Mouse (Mus musculus): ENCODE results near the gene Atf6. TPM values are rescaled to one million over a fixed set of nuclear protein-coding genes. Genes with fewer than 3 reads are reported as not detected.

Gene Atf6
- polyA plus RNA-seq, 1 experiment from 2014 or later: 11.9 TPM

DNA sequence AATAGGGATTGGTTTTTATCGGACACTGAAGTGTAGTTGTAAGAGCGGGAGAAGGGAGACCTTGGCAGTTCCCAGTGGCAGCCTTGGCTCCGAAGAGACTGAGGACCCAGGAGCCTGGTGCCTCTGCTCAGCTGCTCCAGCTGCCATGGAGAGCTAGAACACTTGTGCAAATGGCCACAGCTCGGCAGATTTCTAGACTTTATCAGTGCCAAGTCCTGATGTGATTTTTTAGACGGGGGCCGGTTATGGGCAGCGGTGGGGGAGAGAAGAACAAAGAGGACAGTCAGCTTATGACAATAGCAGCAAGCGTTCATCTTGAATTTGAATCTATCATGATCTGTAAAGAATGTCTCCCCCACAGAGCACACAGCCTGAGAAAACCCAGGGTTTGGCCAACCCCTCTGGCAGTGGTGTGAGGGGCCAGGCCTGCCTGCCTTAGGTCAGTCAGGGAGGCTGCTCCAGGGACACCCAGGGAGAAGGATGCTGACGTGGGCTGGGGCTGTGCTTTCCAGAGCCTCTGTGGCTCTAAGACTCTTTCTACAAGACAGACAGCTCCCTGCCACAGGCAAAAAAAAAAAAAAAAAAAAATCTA, 193.3 kb downstream of the Atf6 start:
- Histone ChIP-seq H3K4me1 (ENCODE audit: control insufficient read depth, insufficient read depth, low read length) (no peaks in the 10 kb centered on the region), H3K9me3 (ENCODE audit: control insufficient read depth, low read length) (no peaks in the 10 kb centered on the region), H3K9ac (ENCODE audit: low read length) (no peak overlapping the region), H3K4me2 (ENCODE audit: low read depth) (no peak overlapping the region), H3K4me3 (ENCODE audit: low read depth, low read length) (no peak overlapping the region), H3K27me3 (ENCODE audit: control insufficient read depth, insufficient read depth, low read length) (no peaks in the 10 kb centered on the region), H3K27ac (ENCODE audit: low read depth, low read length) (no peak overlapping the region), H3K36me3 (ENCODE audit: control insufficient read depth, insufficient read depth, low read length) (no peaks in the 10 kb centered on the region)
- ATAC-seq (ENCODE audit: insufficient read depth, low FRiP score, low TSS enrichment) (no peak), DNase-seq (ENCODE audit: low spot score) (no peak)
- WGBS: 66% methylated on average over 9 of the region's 9 CpGs

- ATAC-seq (ENCODE audit: insufficient read depth, low FRiP score, low TSS enrichment) (no peak), DNase-seq (ENCODE audit: low spot score) (no peak)
- Histone ChIP-seq H3K4me1 (ENCODE audit: control insufficient read depth, insufficient read depth, low read length) (no peaks in the 10 kb centered on the region), H3K4me3 (ENCODE audit: low read depth, low read length) (no peak overlapping the region), H3K9me3 (ENCODE audit: control insufficient read depth, low read length) (no peaks in the 10 kb centered on the region), H3K27me3 (ENCODE audit: control insufficient read depth, insufficient read depth, low read length) (no peaks in the 10 kb centered on the region), H3K27ac (ENCODE audit: low read depth, low read length) (no peak overlapping the region), H3K36me3 (ENCODE audit: control insufficient read depth, insufficient read depth, low read length) (no peaks in the 10 kb centered on the region; the same call in 1 of the 2 replicates), H3K4me2 (ENCODE audit: low read depth) (no peak overlapping the region), H3K9ac (ENCODE audit: low read length) (no peak overlapping the region)
- 81% methylated on average over 7 of the region's 7 CpGs for WGBS
These were observed 202.4 kb downstream of the Atf6 start for GRCm38 (mm10) chr1:170665200-170665599.

- Histone ChIP-seq H3K27me3 (ENCODE audit: control insufficient read depth, insufficient read depth, low read length) (no peaks in the 10 kb centered on the region), H3K36me3 (ENCODE audit: control insufficient read depth, insufficient read depth, low read length) (no peaks in the 10 kb centered on the region; the same call in 1 of the 2 replicates), H3K27ac (ENCODE audit: low read depth, low read length) (no peak overlapping the region), H3K4me3 (ENCODE audit: low read depth, low read length) (no peak overlapping the region), H3K9me3 (ENCODE audit: control insufficient read depth, low read length) (no peaks in the 10 kb centered on the region), H3K9ac (ENCODE audit: low read length) (no peak overlapping the region), H3K4me2 (ENCODE audit: low read depth) (no peak overlapping the region), H3K4me1 (ENCODE audit: control insufficient read depth, insufficient read depth, low read length) (no peaks in the 10 kb centered on the region)
- no peak for DNase-seq (ENCODE audit: low spot score)
- WGBS: 89% methylated on average over 11 of the region's 11 CpGs
- ATAC-seq (ENCODE audit: insufficient read depth, low FRiP score, low TSS enrichment): no peak
These were observed 202.9 kb downstream of the Atf6 start for GRCm38 (mm10) chr1:170664620-170665185.

DNA sequence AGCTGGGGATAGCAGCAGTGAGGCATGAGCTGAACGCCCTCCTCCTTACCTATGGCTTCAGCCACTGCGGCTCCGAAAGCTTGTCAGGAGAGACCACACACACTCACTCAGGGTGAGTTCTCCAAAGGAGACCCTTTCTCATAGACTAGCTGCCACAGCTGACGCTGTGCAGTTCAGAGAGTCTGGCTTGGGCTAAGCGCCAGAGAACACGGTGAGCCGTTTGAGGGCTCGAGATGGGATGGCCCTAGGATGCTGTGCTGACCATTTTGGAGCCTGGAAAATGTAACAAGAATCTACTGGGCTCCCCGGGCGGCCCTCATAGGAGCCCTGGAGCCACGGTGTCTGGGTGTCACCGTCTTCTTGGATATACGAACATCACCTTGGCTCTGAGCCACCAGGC, 208.3 kb downstream of the Atf6 start:
- Histone ChIP-seq H3K4me2 (ENCODE audit: low read depth) (no peak overlapping the region), H3K27ac (ENCODE audit: low read depth, low read length) (no peak overlapping the region), H3K4me3 (ENCODE audit: low read depth, low read length) (no peak overlapping the region), H3K36me3 (ENCODE audit: control insufficient read depth, insufficient read depth, low read length) (no peaks in the 10 kb centered on the region), H3K9me3 (ENCODE audit: control insufficient read depth, low read length) (no peaks in the 10 kb centered on the region), H3K4me1 (ENCODE audit: control insufficient read depth, insufficient read depth, low read length) (peaks cover 13% of the 10 kb centered on the region), H3K27me3 (ENCODE audit: control insufficient read depth, insufficient read depth, low read length) (no peaks in the 10 kb centered on the region), H3K9ac (ENCODE audit: low read length) (no peak overlapping the region)
- DNase-seq (ENCODE audit: low spot score): no peak
- WGBS: 93% methylated on average over 13 of the region's 13 CpGs
- no peak for ATAC-seq (ENCODE audit: insufficient read depth, low FRiP score, low TSS enrichment)

GRCm38 (mm10) chr1:170657643-170658314, 209.8 kb downstream of the Atf6 start:
- H3K4me1 ChIP-seq (ENCODE audit: control insufficient read depth, insufficient read depth, low read length): peaks cover 13% of the 10 kb centered on the region
- no peaks in the 10 kb centered on the region for H3K36me3 ChIP-seq (ENCODE audit: control insufficient read depth, insufficient read depth, low read length)
- ATAC-seq (ENCODE audit: insufficient read depth, low FRiP score, low TSS enrichment) (no peak), DNase-seq (ENCODE audit: low spot score) (peak; percentile 35)
- no peaks in the 10 kb centered on the region for H3K9me3 ChIP-seq (ENCODE audit: control insufficient read depth, low read length)
- H3K27me3 ChIP-seq (ENCODE audit: control insufficient read depth, insufficient read depth, low read length): no peaks in the 10 kb centered on the region
- no peak overlapping the region for H3K27ac ChIP-seq (ENCODE audit: low read depth, low read length)
- no peak overlapping the region for H3K4me2 ChIP-seq (ENCODE audit: low read depth)
- no peak overlapping the region for H3K9ac ChIP-seq (ENCODE audit: low read length)
- WGBS: 55% methylated on average over 13 of the region's 13 CpGs
- H3K4me3 ChIP-seq (ENCODE audit: low read depth, low read length): no peak overlapping the region

DNA sequence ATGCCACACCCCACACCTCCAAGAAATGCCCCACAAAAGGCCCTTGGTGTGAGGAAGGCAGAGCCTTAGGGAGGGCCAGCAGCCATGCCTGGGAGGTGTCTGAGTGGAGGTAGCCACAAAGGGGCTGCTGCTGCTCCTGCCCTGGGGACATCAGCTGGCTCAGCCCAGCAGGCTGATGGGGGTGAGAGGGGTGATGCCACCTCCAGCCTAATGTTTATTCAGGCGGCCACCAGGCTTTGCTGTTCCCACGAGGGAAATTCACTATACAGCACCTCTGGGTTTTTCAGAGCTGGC, 210.4 kb downstream of the Atf6 start:
- 26% methylated on average over 2 of the region's 2 CpGs for WGBS
- no peak for DNase-seq (ENCODE audit: low spot score)
- no peak overlapping the region for H3K4me3 ChIP-seq (ENCODE audit: low read depth, low read length)
- no peaks in the 10 kb centered on the region for H3K9me3 ChIP-seq (ENCODE audit: control insufficient read depth, low read length)
- no peaks in the 10 kb centered on the region for H3K27me3 ChIP-seq (ENCODE audit: control insufficient read depth, insufficient read depth, low read length)
- H3K4me2 ChIP-seq (ENCODE audit: low read depth): no peak overlapping the region
- peak; percentile 42; the same call in 1 of the 2 replicates for ATAC-seq (ENCODE audit: insufficient read depth, low FRiP score, low TSS enrichment)
- H3K27ac ChIP-seq (ENCODE audit: low read depth, low read length): no peak overlapping the region
- peaks cover 13% of the 10 kb centered on the region for H3K4me1 ChIP-seq (ENCODE audit: control insufficient read depth, insufficient read depth, low read length)
- no peaks in the 10 kb centered on the region for H3K36me3 ChIP-seq (ENCODE audit: control insufficient read depth, insufficient read depth, low read length)
- H3K9ac ChIP-seq (ENCODE audit: low read length): no peak overlapping the region

DNA sequence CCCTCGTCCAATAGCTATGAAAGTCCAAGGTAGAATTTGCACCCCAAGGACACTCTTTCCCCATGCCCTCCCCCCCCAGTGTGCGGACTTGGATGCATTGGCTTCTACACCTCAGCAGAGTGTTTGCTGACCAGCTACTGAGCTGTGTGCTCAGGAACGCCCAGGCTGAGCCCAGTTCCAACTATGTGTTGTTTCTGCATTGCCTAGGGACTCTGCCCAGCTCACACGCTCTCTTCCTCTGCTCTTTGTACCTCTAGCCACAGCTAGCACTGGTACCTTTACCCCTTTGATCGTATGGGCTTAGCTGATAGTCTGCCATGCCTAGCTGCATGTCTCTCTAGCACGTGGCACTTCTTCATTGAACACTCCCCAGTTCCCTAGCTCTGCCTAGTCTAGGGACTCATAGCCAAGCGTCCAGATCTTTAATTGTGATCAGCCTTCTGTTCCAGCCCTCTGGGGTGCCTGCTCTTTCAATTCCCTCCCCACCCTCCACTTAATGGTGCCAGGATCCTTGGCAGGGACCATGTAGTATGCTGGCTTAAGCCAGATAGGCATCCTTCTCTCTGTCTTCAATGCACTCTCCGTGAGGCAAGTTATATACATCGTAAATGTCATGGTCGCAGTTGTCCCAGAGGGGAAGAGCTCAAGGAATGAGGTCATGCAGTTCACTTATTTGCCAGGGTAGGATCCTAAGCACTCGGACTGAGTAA, 210.9 kb downstream of the Atf6 start:
- ATAC-seq (ENCODE audit: insufficient read depth, low FRiP score, low TSS enrichment) (no peak), DNase-seq (ENCODE audit: low spot score) (no peak)
- WGBS: 74% methylated on average over 11 of the region's 11 CpGs
- Histone ChIP-seq H3K36me3 (ENCODE audit: control insufficient read depth, insufficient read depth, low read length) (no peaks in the 10 kb centered on the region), H3K27me3 (ENCODE audit: control insufficient read depth, insufficient read depth, low read length) (no peaks in the 10 kb centered on the region), H3K9me3 (ENCODE audit: control insufficient read depth, low read length) (no peaks in the 10 kb centered on the region), H3K4me2 (ENCODE audit: low read depth) (no peak overlapping the region), H3K4me1 (ENCODE audit: control insufficient read depth, insufficient read depth, low read length) (peaks cover 13% of the 10 kb centered on the region), H3K27ac (ENCODE audit: low read depth, low read length) (no peak overlapping the region), H3K4me3 (ENCODE audit: low read depth, low read length) (no peak overlapping the region), H3K9ac (ENCODE audit: low read length) (no peak overlapping the region)

- H3K4me3 ChIP-seq (ENCODE audit: low read depth, low read length): no peak overlapping the region
- no peak overlapping the region for H3K4me2 ChIP-seq (ENCODE audit: low read depth)
- peaks cover 13% of the 10 kb centered on the region for H3K4me1 ChIP-seq (ENCODE audit: control insufficient read depth, insufficient read depth, low read length)
- 61% methylated on average over 5 of the region's 5 CpGs for WGBS
- H3K27me3 ChIP-seq (ENCODE audit: control insufficient read depth, insufficient read depth, low read length): no peaks in the 10 kb centered on the region
- ATAC-seq (ENCODE audit: insufficient read depth, low FRiP score, low TSS enrichment) (peak; percentile 51), DNase-seq (ENCODE audit: low spot score) (peak; percentile 53)
- H3K9me3 ChIP-seq (ENCODE audit: control insufficient read depth, low read length): no peaks in the 10 kb centered on the region
- no peaks in the 10 kb centered on the region for H3K36me3 ChIP-seq (ENCODE audit: control insufficient read depth, insufficient read depth, low read length)
- no peak overlapping the region for H3K27ac ChIP-seq (ENCODE audit: low read depth, low read length)
- H3K9ac ChIP-seq (ENCODE audit: low read length): peak overlapping the region; percentile 18; the same call in 1 of the 2 replicates
These were observed 212.2 kb downstream of the Atf6 start for GRCm38 (mm10) chr1:170655280-170655917.

All from neural tube, embryonic 11.5 days (tissue).